Mouse (Mus musculus): ENCODE measurements at regions not wholly inside any gene's neighbourhood (a gene's known extent, or its start where the extent isn't known, plus 50 kb on each side); places are given as distances from the start of the nearest gene placed in this dataset.

DNA sequence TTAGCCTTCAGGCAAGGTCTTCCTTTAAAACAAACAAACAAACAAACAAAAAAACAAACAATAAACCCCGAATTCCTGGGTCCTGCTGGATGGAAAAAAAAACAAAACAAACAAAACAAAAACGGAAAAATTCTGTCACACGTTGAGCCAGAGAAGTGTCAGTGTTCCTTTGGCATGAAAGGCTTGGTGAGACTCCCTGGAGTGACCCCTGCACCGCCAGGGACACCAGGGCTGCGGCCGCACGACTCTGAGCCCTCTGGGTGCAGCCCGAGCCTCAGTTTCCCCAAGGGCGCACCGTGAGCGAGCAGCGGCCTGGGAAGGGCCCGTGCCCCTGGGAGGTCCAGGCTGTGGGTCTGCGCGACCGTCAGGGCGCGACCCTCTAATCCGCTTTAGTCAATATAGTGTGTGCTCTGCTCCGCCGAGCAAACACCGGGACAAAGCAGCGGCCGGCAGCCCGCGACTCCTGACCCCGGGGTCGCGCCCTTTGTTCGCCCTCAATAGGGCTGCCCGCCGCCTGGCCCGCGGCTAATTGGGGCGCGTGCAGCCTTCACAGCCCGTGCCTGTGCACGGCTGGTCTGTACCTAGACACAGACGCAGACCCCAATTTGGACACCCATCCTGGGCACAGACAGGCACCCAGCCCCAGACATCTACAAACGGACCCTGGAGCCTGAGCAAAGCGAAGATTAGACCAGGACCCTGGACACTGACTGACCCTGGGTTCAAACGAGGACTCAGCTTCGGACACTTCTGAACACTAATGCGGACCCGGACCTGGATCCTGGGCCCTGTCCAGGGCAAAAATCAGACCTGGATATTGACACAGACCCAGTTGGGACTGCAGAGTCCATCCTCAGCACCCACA, 74.0 kb upstream of the Ppara start:
- DNase-seq, result no peak

DNA sequence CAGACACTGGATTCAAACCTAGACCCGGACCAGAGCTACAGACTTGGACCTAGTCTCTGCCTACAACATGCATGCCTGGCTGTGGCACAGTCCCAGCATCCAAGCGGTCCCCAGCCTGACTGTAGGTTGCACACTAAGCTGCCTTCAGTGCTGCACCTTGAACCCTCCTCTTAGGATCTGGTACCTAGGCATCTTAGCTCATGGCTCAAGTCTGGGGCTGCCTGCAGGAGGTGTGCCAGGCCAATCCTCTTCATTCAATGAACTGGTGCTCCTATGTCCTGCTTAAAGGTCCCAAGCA, 73.4 kb upstream of the Ppara start:
- no peak for DNase-seq

DNA sequence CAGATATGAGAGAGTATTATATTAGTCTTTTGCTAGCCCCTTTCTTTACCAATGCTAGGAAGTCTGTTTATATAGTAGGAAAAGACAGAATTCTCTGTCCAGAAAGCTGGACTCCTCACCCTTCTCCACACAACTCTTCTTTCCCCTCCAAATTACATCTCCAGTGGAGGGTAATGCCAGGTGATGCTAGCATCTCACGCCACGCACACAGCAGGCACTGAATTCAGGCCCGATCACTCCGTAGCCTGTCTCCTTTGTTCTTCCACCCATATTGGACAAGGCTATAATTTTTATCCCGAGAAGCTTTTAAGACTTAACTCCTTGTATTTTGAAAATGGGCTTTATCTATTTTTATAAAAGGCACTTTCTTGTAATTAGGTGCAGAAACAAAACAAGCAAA, 73.0 kb upstream of the Ppara start:
- DNase-seq, result no peak

- no peak for DNase-seq
Observed at GRCm38 (mm10) chr15:85662271-85662670, 72.5 kb upstream of the Ppara start.

DNA sequence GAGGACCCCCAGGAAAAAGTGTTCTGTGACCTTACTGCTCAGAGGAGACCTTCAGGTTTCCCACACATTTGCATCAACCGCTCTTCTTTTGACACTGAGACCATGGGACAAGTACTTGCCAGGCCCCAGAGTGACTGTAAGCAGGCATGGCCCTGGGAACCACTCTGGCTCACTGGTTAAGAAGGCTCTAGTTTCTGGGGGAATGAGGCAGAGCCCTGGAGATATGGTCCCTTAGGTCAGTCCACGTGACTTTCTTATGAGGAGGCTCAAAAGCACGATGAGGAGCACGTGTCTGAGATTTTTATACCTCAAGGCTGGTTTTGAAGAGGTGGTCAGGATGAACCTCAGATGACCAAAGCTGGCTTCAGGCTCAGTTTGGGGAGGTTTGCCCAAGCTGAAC, 72.1 kb upstream of the Ppara start:
- DNase-seq, result no peak

DNA sequence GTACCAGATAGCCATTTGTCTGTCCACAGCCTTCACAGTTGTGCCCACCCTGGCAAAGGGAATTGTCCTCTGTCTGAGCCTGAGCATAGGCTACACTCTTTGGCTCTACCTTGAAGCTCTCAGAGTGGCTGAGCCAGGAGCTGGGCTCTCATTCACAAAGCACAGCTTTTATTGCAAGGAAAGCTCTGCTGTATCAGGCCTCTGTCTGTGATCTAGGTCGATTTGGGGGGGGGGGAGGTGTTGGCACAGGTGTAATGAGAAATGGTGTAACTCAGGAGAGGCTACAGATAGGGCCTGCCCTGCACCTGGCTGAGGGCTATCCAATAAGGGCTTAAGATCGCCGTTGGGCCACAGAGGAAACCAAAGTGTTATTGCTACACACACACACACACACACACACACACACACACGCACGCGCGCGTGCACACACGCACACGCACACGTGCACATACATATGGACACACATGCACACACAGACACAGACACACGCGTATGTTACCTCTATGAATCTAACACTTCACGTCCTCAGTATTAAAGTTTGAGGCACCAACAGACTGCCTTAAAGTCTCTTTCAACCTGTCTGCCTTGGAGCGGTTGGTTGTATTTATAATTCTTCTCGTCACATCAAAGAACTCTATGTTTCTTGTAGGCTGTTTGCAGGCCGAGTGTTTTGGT, 70.9 kb upstream of the Ppara start:
- no peak for DNase-seq

- DNase-seq, result peak in 1 of 2 experiments; percentile 18
Observed at GRCm38 (mm10) chr15:85664432-85664828, 70.4 kb upstream of the Ppara start.

GRCm38 (mm10) chr15:85665181-85665821, 69.5 kb upstream of the Ppara start:
- DNase-seq, result no peak

GRCm38 (mm10) chr15:85666496-85666895, 68.3 kb upstream of the Ppara start:
- DNase-seq, result peak in 1 of 2 experiments; percentile 12

- peak; percentile 39 to 47 for DNase-seq
Observed at GRCm38 (mm10) chr15:85667381-85667791, 67.4 kb upstream of the Ppara start.

GRCm38 (mm10) chr15:85667906-85668590, 66.7 kb upstream of the Ppara start:
- DNase-seq, result no peak

DNA sequence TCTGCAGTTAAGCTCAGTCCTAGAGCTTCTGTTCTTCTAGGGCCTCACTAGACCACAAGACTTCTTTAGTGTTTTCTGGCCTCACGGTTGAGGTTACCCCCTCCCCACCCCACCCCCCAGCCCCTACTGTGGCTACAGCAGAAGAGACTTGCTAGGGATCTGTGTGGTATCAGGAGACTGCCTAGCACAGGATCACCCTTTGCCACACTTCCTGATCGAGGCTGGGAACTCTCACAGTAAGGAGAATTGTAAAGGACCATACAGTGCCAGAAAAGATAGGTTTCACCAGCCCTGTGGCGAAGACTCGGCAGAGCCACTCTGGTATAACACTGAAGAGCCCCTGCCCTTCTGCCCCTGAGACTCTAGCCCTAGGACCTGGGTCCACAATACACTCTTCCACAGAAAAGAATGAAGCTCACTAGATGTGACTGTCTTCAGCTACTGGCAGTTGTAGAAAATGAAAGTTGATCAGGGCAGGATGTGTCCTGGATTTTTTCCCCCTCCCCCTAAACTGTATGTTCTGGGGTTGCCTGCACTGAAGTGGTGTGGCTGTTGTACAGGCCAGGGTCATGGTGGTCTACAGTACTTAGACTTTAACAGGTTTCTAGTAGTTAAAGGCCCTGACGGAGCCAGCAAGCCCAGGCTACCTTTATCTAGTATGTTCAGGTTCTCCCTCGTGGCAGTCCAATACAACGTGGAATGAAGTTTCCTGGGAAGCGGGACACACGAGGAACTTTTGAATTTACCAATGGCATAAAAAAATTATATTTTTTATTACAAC, 65.7 kb upstream of the Ppara start:
- peak in 1 of 2 experiments; percentile 21 for DNase-seq

- peak in 1 of 2 experiments; percentile 88 for DNase-seq
Observed at GRCm38 (mm10) chr15:85669652-85670175, 65.1 kb upstream of the Ppara start.

- DNase-seq, result peak; percentile 78 to 83
Observed at GRCm38 (mm10) chr15:85670176-85670788, 64.5 kb upstream of the Ppara start.

DNA sequence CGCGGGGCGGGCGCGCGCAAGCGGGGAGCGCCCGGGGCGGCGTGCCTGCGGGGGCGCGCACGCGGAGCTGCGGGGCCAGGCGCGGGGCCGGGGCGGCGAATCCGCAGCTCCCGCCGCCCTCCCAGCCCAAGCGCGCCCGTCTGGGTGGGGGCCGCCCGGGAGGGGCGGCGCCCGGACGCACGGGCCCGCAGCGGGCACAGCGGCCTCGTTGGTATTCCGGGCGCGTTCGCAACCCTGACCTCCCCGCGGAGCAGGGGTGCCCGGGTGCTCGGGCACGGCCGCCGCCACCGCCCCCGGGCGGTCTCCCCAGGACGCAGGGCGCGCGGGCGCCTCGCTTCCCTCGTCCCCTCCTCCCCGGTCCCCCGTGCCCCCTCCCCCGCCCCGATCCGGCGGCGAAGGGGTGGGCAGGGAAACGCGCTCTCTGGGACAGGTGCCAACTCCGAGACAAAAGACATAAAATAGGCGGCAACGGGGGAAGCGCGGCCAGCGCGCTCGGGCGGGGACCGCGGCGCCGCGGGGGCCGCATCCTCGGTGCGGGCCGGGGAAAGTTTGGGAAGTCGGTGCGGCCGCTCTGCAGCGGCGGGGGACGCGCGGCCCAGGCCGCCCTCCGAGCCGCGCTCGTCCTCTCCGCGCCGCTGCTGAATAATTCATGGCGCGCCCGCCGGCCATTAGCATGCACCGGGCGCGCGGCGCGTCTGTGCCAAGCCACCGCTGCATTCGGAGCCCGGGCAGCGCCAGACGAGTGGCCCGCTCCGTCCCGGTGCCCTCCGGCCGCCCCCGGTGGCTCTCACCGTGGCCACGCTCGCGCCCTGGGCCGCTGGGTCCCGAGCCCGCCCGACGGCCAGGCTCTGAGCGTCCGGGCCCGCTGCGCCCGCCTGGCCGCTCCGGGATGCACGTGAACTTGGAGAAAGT, 63.7 kb upstream of the Ppara start:
- peak; percentile 92 to 94 for DNase-seq

GRCm38 (mm10) chr15:85671701-85672191, 63.0 kb upstream of the Ppara start:
- DNase-seq, result peak; percentile 64

GRCm38 (mm10) chr15:85672376-85672775, 62.4 kb upstream of the Ppara start:
- no peak for DNase-seq

DNA sequence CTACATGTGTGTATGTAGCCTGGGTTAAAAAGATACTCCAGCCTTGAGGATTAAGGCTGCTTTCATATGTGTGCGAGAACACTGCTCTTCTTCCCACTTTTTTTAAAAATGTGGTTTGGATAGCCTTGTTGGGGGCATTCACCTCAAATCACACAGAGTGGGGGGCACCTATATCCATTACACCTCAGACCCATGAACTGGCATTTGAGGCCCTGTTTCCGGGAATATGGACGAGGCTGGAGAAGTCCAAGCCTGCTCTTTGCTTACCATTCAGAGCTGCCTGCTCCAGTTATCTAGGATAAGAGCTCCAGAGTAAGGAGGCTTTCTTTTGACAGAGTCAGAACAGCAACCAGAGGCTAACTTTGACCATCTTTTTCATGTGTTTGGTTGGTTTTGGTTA, 61.9 kb upstream of the Ppara start:
- peak in 1 of 2 experiments; percentile 16 for DNase-seq

DNA sequence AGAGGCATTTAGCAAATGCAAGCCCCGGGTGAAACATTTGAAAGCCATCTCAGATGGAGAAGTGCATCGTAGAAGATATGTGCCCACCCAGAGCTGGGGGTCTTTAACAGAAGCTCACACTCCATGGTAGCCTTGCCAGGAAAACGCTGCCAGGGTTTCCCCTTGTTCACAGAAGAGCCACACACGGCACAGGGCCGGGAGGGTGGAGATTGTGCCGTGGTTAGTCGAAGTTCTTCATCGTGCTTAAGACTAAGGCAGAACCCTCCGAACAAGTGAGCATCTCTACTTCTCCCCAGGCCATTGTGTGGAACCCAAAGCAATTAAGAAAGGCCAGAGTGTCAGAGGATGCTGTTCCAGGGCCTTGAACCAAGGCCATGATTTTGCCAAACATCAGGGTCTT, 61.3 kb upstream of the Ppara start:
- peak in 1 of 2 experiments; percentile 21 for DNase-seq
